In the genomic region with DNA sequence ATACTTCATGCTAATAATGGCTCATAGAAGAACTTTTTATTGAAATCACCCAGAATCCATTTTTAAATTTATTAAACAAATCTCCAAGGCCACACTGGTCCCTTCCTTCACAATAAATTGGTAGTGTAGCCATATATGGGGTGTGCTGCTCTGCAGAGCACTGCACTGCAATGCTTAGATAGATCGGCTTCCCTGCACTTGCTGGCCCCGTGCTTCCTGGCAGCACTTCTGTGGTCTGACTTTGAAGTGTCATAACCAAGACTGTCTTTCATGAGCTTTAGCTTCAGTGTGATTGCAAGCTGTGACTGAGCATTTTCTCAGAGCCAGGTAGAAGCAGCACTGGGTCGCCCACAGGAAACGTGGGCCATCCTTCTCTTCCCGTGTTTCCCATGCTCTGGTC, we compare ENCODE assay signal across 9 mouse cellular contexts. TPM values are rescaled to one million over a fixed set of nuclear protein-coding genes. Genes with fewer than 3 reads are reported as not detected.
DNase-seq lines count a peak whose midpoint lies in the region; ATAC-seq and TF ChIP-seq lines count a peak whose summit lies in the region.
"Had no signal": no experiment of that assay in that cellular context is flagged by ENCODE, and none has a peak within 500 bp of the region (broad histone marks: within the 10 kb centered on the region; RNA-seq: fewer than 3 reads in every experiment).

No protein-coding gene starts in this region.

- H3K27me3 ChIP-seq in liver, embryonic 12.5 days (replicated peaks), result no peaks in the 10 kb centered on the region
- no peaks in the 10 kb centered on the region for H3K27me3 ChIP-seq in thymus, adult 2 months (ENCODE audit: control insufficient read depth, insufficient read depth, low read length)
- H3K27me3 ChIP-seq in hindbrain, embryonic 16.5 days (replicated peaks; ENCODE audit: control insufficient read depth, insufficient read depth, low read length), result no peaks in the 10 kb centered on the region
- no peaks in the 10 kb centered on the region for H3K27me3 ChIP-seq in midbrain, embryonic 11.5 days (ENCODE audit: control insufficient read depth, insufficient read depth, low read length)

- no peak for TF ChIP-seq POLR2A in thymus, adult 2 months (IDR thresholded peaks at IDR 0.05; ENCODE audit: control insufficient read depth, extremely low read depth, insufficient read depth, low read length, poor library complexity)

- TF ChIP-seq CTCF in thymus, adult 2 months (IDR thresholded peaks at IDR 0.05; ENCODE audit: borderline replicate concordance, control insufficient read depth, extremely low read depth, insufficient read depth, low read length, poor library complexity), result no peak

- no peak overlapping the region for H3K4me3 ChIP-seq in liver, embryonic 12.5 days
- H3K4me3 ChIP-seq in thymus, adult 2 months (ENCODE audit: control insufficient read depth, insufficient read depth, low read length), result no peak overlapping the region
- no peak overlapping the region for H3K4me3 ChIP-seq in hindbrain, embryonic 16.5 days (ENCODE audit: low read length)
- H3K4me3 ChIP-seq in midbrain, embryonic 11.5 days (ENCODE audit: low read depth, low read length), result no peak overlapping the region

- peaks cover 6% of the 10 kb centered on the region; the same call in 1 of the 2 replicates for H3K36me3 ChIP-seq in liver, embryonic 12.5 days
- no peaks in the 10 kb centered on the region for H3K36me3 ChIP-seq in thymus, adult 2 months (ENCODE audit: control insufficient read depth, insufficient read depth, low read length)
- no peaks in the 10 kb centered on the region for H3K36me3 ChIP-seq in hindbrain, embryonic 16.5 days (ENCODE audit: control insufficient read depth, insufficient read depth, low read length)
- no peaks in the 10 kb centered on the region for H3K36me3 ChIP-seq in midbrain, embryonic 11.5 days (ENCODE audit: control insufficient read depth, insufficient read depth, low read length)

- H3K9ac ChIP-seq in liver, embryonic 12.5 days, result no peak overlapping the region
- no peak overlapping the region for H3K9ac ChIP-seq in hindbrain, embryonic 16.5 days (ENCODE audit: low read depth, low read length)
- no peak overlapping the region for H3K9ac ChIP-seq in midbrain, embryonic 11.5 days (ENCODE audit: low read length)

- peaks cover 59% of the 10 kb centered on the region for H3K4me1 ChIP-seq in liver, embryonic 12.5 days
- H3K4me1 ChIP-seq in thymus, adult 2 months (replicated peaks; ENCODE audit: control insufficient read depth, insufficient read depth, low read length), result peaks cover 15% of the 10 kb centered on the region
- H3K4me1 ChIP-seq in hindbrain, embryonic 16.5 days (ENCODE audit: control insufficient read depth, insufficient read depth, low read depth, low read length), result peaks cover 15% of the 10 kb centered on the region
- peaks cover 9% of the 10 kb centered on the region for H3K4me1 ChIP-seq in midbrain, embryonic 11.5 days (ENCODE audit: control insufficient read depth, insufficient read depth, low read length)

- H3K4me2 ChIP-seq in liver, embryonic 12.5 days, result peak overlapping the region; percentile 1; the same call in 1 of the 2 replicates
- no peak overlapping the region for H3K4me2 ChIP-seq in hindbrain, embryonic 16.5 days (ENCODE audit: low read length)
- H3K4me2 ChIP-seq in midbrain, embryonic 11.5 days, result no peak overlapping the region

- no peak overlapping the region for H3K27ac ChIP-seq in liver, embryonic 12.5 days
- H3K27ac ChIP-seq in thymus, adult 2 months (ENCODE audit: control insufficient read depth, insufficient read depth, low read length), result no peak overlapping the region
- H3K27ac ChIP-seq in hindbrain, embryonic 16.5 days (ENCODE audit: low read depth, low read length), result no peak overlapping the region
- no peak overlapping the region for H3K27ac ChIP-seq in midbrain, embryonic 11.5 days (ENCODE audit: low read depth, low read length)

- 20% methylated on average over 5 of the region's 5 CpGs for WGBS in liver, embryonic 12.5 days (ENCODE audit: insufficient replicate concordance)
- 2% methylated on average over 5 of the region's 5 CpGs for WGBS in thymus, adult 2 months
- WGBS in hindbrain, embryonic 16.5 days, result 85% methylated on average over 5 of the region's 5 CpGs
- WGBS in midbrain, embryonic 11.5 days, result 87% methylated on average over 5 of the region's 5 CpGs

- H3K9me3 ChIP-seq in liver, embryonic 12.5 days (replicated peaks), result no peaks in the 10 kb centered on the region
- H3K9me3 ChIP-seq in hindbrain, embryonic 16.5 days (ENCODE audit: control insufficient read depth, low read length), result no peaks in the 10 kb centered on the region
- no peaks in the 10 kb centered on the region for H3K9me3 ChIP-seq in midbrain, embryonic 11.5 days (ENCODE audit: control insufficient read depth, low read length)

- ATAC-seq in frontal cortex, adult (ENCODE audit: low TSS enrichment), result 0 out of 2 replicates have a peak, but pooled peaks have one; percentile 18
- ATAC-seq in liver, embryonic 12.5 days, result peak; percentile 56
- no peak for ATAC-seq in hindbrain, embryonic 16.5 days
- no peak for ATAC-seq in midbrain, embryonic 11.5 days (ENCODE audit: low FRiP score)

- DNase-seq in frontal cortex, adult 2 months (ENCODE audit: extremely low spot score in 1 of 2, low spot score in 1 of 2), result no peak
- DNase-seq in heart, adult 11 months, result peak; percentile 94
- peak; percentile 66 for DNase-seq in thymus, adult 2 months
- DNase-seq in midbrain, embryonic 11.5 days (ENCODE audit: low spot score, missing footprints), result no peak
- no peak for DNase-seq in cerebellum, postnatal 4 days (ENCODE audit: low spot score in 2 of 2)
- DNase-seq: cerebellum, postnatal 36 days had no signal

RNA-seq across cellular contexts. Expression of a gene that starts 5.8 kb away (rescaled TPM):
- polyA plus RNA-seq in frontal cortex, adult 2 months (2012; rRNA removed), result 89.7 and 96.4 TPM in 2 replicates
- 48.3 and 51.8 TPM in 2 replicates for polyA plus RNA-seq in liver, embryonic 12.5 days (2016; fragmentation: Nextera tagmentation; extraction: Ambion mirVana)
- 28.2 and 29.2 TPM in 2 replicates for polyA plus RNA-seq in thymus, adult 2 months (2012; rRNA removed)
- 62.5 and 70.6 TPM in 2 replicates for polyA plus RNA-seq in hindbrain, embryonic 16.5 days (2015; fragmentation: Nextera tagmentation; extraction: Ambion mirVana)
- 78.6 and 82.4 TPM in 2 replicates for polyA plus RNA-seq in midbrain, embryonic 11.5 days (2014; fragmentation: Nextera tagmentation; extraction: Ambion mirVana)

Comparison
In these comparisons a context has a peak if more than half of its experiments do, and no peak if none do; other contexts are left out.
1. ATAC-seq: peak in frontal cortex, adult (single experiment) and liver, embryonic 12.5 days (single experiment); none in hindbrain, embryonic 16.5 days (single experiment) and midbrain, embryonic 11.5 days (single experiment).
2. DNase-seq: peak in heart, adult 11 months (single experiment) and thymus, adult 2 months (single experiment); none in frontal cortex, adult 2 months (0 of 2), midbrain, embryonic 11.5 days (single experiment) and cerebellum, postnatal 4 days (0 of 2).